Mouse (Mus musculus) hindbrain, embryonic 11.5 days (tissue): ENCODE results near the gene Ess2. TPM values are rescaled to one million over a fixed set of nuclear protein-coding genes. Genes with fewer than 3 reads are reported as not detected.

Experiments
- ATAC-seq: fragments of 200-750 bp; cut with Nextera tagmentation; 2 replicates; pipeline ENCODE4 v1.8.0; 2017; ENCODE audit warnings: mild to moderate bottlenecking, moderate TSS enrichment, moderate library complexity; ENCODE audit not compliant: low FRiP score
- DNase-seq: peaks from one replicate; pipeline ENCODE4 v3.0.0-alpha.2; 2015; ENCODE audit warnings: low spot score
- H3K27ac ChIP-seq: fragments of 300-500 bp; sonication (generic); 2 replicates; pipeline ENCODE4 v1.5.1; 2014; ENCODE audit warnings: mild to moderate bottlenecking, low read depth, low read length
- H3K27me3 ChIP-seq: fragments of 300-500 bp; sonication (generic); 2 replicates; pipeline ENCODE4 v1.6.1; 2014; ENCODE audit warnings: mild to moderate bottlenecking, low read length, moderate library complexity, mixed read lengths; ENCODE audit not compliant: control insufficient read depth, insufficient read depth
- H3K36me3 ChIP-seq: fragments of 300-500 bp; sonication (generic); 2 replicates; pipeline ENCODE4 v1.6.1; 2014; ENCODE audit warnings: mild to moderate bottlenecking, low read length, moderate library complexity, mixed read lengths; ENCODE audit not compliant: control insufficient read depth, insufficient read depth
- H3K4me1 ChIP-seq: fragments of 300-500 bp; sonication (generic); replicated peaks from 2 replicates; pipeline ENCODE4 v1.6.1; 2014; ENCODE audit warnings: low read length, mixed read lengths; ENCODE audit not compliant: control insufficient read depth, insufficient read depth
- H3K4me2 ChIP-seq: fragments of 300-500 bp; sonication (generic); replicated peaks from 2 replicates; pipeline ENCODE4 v1.6.1; 2014; ENCODE audit warnings: mild to moderate bottlenecking, low read depth, low read length
- H3K4me3 ChIP-seq: fragments of 300-500 bp; sonication (generic); 2 replicates; pipeline ENCODE4 v1.5.1; 2014; ENCODE audit warnings: low read depth, low read length
- H3K9ac ChIP-seq: fragments of 300-500 bp; sonication (generic); 2 replicates; pipeline ENCODE4 v1.6.1; 2014; ENCODE audit warnings: low read depth, low read length
- H3K9me3 ChIP-seq: fragments of 300-500 bp; sonication (generic); 2 replicates; pipeline ENCODE4 v1.6.1; 2016; ENCODE audit warnings: low read length; ENCODE audit not compliant: control insufficient read depth
- WGBS: fragments of 180-500 bp; shearing (Covaris S2); extraction: QIAGEN DNeasy Blood & Tissue Kit; methylation state at CpG from one replicate; pipeline ENCODE4 v1.1.7; 2014; 5-methylcytosine and 5-hydroxymethylcytosine counted together
- polyA plus RNA-seq: library from polyadenylated mRNA; unstranded; fragments of >200 nt; fragmentation: Nextera tagmentation; extraction: Ambion mirVana; gene quantifications from 2 replicates; pipeline ENCODE4 v1.2.1, GENCODE M21; 2014

Ess2 gene
- polyA plus RNA-seq, 1 experiment from 2014 or later, result 38.3 TPM

DNA sequence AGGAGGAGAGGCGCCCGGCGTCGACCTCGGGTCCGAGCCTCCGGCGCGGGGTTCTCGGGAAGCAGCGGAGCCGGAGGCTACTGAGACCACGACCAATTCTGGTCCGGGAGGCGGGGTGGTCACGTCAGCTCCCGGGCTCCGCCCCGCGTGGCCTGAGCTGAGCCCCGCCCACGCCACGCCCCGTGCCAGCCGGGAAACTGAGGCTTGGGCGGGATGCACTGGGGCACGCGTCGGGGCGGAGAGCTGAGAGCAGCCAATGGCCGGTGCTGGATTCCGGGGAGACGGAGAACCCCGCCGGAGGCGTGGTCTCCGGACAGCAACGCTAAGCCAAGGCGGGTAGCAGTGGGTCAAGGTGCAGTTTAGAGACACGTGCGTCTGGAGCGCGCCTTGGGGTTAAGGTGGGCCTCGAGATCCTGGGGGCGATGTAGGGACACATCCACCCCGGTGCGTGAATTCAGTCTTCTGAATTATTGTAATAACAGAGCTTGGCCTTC lies 17.0 kb upstream of the Ess2 start, which contains the start of gene Slc25a1:
Gene Slc25a1 (minus strand): TSS at position 133 of the 494 bp plus-strand sequence.
- peak; percentile 86 for ATAC-seq
- H3K9ac ChIP-seq, result peak within 1 kb of the TSS; percentile 51
- H3K27ac ChIP-seq, result peak within 1 kb of the TSS; percentile 86
- H3K36me3 ChIP-seq, result no peaks in the 10 kb centered on the region
- peak within 1 kb of the TSS; percentile 93 for H3K4me2 ChIP-seq
- H3K27me3 ChIP-seq, result no peaks in the 10 kb centered on the region
- DNase-seq, result peak; percentile 87
- H3K4me3 ChIP-seq, result peak within 1 kb of the TSS; percentile 88
- H3K4me1 ChIP-seq, result peaks cover 5% of the 10 kb centered on the region
- WGBS, result under 1% methylated on average over 47 of the region's 47 CpGs
- no peaks in the 10 kb centered on the region for H3K9me3 ChIP-seq

DNA sequence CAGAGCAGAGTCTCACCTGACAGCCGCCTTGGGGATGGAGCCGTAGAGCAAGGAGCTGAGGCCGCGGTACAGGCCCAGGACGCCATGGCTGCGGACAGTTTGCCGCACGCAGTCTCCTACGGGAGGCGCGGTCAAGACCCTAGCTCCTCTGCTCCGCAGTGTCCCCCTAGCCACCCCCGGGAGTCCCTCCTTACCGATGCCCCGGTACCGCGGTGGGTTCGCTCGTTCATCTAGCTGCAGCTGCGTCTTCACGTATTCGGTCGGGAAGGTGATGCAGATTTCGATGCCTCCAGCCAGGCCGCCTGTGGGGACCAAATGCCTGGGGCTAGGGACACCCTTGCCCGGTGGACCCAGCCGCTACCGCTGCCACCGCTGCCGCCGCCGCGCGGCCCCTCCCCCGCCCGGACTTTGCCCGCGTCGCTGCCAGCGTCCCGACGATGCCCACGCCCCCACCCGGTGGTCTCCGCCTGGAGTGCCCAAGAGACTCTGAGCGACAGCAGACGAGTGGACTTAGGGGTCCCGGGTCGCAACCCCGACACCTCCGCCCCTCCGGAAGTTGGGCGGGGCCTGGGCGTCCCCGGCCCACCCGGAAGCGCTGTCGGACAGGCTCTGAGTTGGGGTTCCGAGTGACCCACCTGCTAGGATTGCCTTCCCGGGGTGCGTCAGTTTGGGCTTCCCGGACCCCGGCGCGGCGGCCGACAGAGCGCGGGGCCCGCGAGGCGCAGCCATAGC lies 16.4 kb upstream of the Ess2 start:
- Histone ChIP-seq H3K9me3 (no peaks in the 10 kb centered on the region), H3K9ac (peak overlapping the region; percentile 51), H3K4me3 (peak overlapping the region; percentile 88), H3K27ac (peak overlapping the region; percentile 86), H3K4me2 (peak overlapping the region; percentile 93), H3K36me3 (no peaks in the 10 kb centered on the region), H3K27me3 (no peaks in the 10 kb centered on the region), H3K4me1 (peaks cover 7% of the 10 kb centered on the region)
- under 1% methylated on average over 66 of the region's 72 CpGs for WGBS
- peak; percentile 59 for ATAC-seq
- peak; percentile 74 for DNase-seq

DNA sequence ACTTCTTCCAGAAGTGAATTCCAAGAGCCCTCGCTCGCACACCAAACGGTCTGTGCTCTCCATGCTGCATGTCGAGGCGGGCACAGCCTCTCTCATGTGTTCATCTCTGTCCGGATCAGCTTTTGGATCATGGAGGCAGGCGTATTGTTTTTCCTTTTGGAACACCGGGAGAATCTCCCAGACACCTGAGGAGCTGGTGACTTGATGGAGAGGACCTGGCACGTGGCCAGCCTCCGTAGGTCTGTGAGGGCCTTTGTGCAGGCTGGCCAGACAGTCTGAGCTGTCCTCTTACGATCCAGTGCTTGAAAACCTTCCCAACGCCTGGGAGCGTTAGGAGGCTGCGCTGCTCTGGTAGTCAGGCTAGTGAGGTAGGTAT lies 11.0 kb upstream of the Ess2 start:
- Histone ChIP-seq H3K4me3 (peak overlapping the region; percentile 83), H3K4me1 (peaks cover 13% of the 10 kb centered on the region)
- 1% methylated on average over 14 of the region's 14 CpGs for WGBS

DNA sequence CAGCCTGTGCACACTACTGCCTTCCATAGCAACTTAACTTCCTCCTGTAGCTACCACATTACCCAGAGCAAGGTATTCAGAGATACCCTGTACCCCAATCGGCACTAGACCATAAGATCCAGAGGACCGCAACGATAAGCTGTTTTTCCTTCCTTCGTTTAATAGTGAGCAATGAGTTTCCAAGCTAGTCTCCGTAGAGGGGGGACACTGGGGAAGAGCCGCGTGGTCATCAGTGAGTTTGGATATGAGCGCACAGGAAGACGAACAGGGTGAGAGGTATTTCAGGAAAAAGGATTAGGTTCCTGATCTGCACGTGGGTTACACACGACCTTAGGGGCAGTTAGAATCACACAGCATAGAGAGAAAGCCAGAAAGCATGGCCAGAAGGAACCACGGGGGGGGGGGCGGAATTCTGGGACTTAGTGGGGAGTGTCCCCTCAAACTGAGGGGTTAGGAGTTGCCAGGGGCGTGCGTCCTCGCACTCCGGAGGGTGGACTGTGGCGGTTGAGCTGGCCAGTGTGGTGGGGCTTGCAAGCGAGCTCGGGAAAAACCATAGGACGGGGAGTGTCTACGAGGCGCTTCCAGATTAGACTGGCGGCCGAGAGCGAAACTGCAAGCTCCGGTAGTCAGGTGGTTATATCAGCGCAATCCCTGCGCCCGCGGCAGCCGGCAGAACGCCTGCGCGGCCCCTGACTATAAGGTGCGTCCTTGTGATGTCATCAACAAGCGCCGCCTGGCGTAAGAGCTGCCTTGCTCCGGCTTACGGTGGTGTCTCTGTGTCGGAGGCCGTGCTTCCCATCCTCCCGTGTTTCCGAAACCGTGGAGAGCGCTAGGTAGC lies 10.4 kb upstream of the Ess2 start:
- Histone ChIP-seq H3K4me2 (peak overlapping the region; percentile 89), H3K36me3 (no peaks in the 10 kb centered on the region), H3K9ac (peak overlapping the region; percentile 93), H3K9me3 (no peaks in the 10 kb centered on the region), H3K4me1 (peaks cover 8% of the 10 kb centered on the region; the same call in 1 of the 2 replicates), H3K27ac (peak overlapping the region; percentile 63), H3K4me3 (peak overlapping the region; percentile 83), H3K27me3 (peaks cover 12% of the 10 kb centered on the region)
- 4% methylated on average over 47 of the region's 47 CpGs for WGBS
- ATAC-seq, result peak; percentile 93
- peak; percentile 98 for DNase-seq

More for the DNA sequence above, 11.0 kb upstream of the Ess2 start:
- H3K9ac ChIP-seq, result peak overlapping the region; percentile 93
- ATAC-seq, result peak; percentile 38
- peak overlapping the region; percentile 89 for H3K4me2 ChIP-seq
- no peaks in the 10 kb centered on the region for H3K9me3 ChIP-seq
- H3K27me3 ChIP-seq, result peaks cover 7% of the 10 kb centered on the region; the same call in 1 of the 2 replicates
- DNase-seq, result no peak
- H3K27ac ChIP-seq, result peak overlapping the region; percentile 63
- H3K36me3 ChIP-seq, result no peaks in the 10 kb centered on the region

DNA sequence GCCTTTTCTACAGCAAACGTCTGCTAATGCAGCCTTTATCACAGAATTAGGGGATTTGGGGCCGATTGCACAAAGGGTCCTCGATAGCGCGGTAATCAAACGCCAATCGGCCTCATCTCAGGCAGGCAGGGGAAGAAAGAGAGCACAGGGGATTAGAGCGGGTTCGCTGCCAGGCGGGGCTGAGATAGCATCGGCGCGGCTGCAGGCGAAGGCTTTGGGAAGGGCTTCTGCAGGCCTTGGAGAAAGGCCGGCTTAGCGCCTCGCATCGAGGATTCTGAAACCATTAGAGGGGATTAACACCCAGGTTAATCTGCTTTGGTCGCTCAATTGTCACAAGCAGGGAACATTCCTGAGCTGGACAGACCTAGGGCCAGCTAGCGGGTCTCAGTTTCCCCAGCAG lies 9.4 kb upstream of the Ess2 start:
- Histone ChIP-seq H3K9me3 (no peaks in the 10 kb centered on the region), H3K27me3 (peaks cover 21% of the 10 kb centered on the region), H3K27ac (no peak overlapping the region), H3K4me2 (no peak overlapping the region), H3K4me3 (no peak overlapping the region), H3K4me1 (peaks cover 8% of the 10 kb centered on the region; the same call in 1 of the 2 replicates), H3K9ac (peak overlapping the region; percentile 21), H3K36me3 (no peaks in the 10 kb centered on the region)
- WGBS, result 16% methylated on average over 20 of the region's 20 CpGs
- ATAC-seq (no peak), DNase-seq (peak; percentile 36)

DNA sequence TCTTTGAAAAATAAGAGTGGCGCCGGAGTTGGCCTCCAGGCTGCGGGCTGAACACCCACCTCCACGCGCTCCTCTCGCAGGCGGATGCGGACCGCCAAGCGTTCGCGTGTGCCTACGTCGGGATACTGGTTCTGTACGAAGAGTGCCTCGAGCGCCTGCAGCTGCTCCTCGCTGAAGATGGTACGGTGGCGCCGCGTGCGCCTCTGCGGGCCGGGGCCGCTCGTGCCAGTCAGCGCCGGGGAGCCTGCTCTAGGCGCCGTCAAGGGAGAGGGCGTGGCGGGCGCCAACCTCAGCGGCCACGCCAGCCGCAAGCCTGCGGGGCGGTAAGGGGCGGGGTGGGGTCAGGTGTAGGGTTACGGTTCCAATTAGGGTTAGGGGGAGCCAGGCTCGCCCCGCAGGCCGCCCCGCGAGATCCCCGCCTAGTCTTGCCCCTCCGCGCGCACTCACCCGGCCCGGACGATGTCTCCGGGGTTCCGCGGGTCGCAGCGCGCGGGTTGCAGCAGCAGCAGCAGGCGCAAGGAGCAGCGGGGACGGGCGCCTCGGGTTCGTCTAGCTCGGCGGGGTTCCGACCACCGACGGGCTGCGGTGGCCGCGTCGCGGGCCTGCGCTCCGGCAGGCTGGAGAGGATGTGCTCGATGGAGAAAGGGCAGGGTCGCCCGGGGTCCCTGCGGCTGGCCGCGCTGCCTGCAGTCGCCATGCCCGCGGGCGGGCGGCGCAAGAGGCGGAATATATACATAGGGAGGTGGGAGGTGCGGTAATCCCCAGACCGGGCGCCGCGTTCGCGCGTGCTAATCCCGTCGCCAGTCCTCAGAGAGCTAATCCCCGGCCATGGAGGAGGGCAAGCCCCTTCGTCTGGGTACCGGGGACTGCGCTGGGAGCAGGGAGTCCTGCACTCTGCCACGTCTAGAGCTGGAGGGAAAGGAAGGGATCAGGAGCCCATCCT lies 3.4 kb upstream of the Ess2 start, which contains the start of gene Gsc2:
Gene Gsc2 (minus strand): TSS at position 753 of the 943 bp plus-strand sequence.
- Histone ChIP-seq H3K27ac (no peak within 1 kb of the TSS), H3K4me3 (peak within 1 kb of the TSS; percentile 27), H3K9me3 (no peaks in the 10 kb centered on the region), H3K4me1 (peaks cover 6% of the 10 kb centered on the region; the same call in 1 of the 2 replicates), H3K27me3 (peaks cover 55% of the 10 kb centered on the region), H3K36me3 (no peaks in the 10 kb centered on the region), H3K9ac (0 out of 2 replicates have a peak within 1 kb of the TSS, but pooled peaks have one; percentile 27), H3K4me2 (peak within 1 kb of the TSS; percentile 54)
- DNase-seq (peak; percentile 57), ATAC-seq (no peak; the same call in 1 of the 2 replicates)
- under 1% methylated on average over 102 of the region's 106 CpGs for WGBS

DNA sequence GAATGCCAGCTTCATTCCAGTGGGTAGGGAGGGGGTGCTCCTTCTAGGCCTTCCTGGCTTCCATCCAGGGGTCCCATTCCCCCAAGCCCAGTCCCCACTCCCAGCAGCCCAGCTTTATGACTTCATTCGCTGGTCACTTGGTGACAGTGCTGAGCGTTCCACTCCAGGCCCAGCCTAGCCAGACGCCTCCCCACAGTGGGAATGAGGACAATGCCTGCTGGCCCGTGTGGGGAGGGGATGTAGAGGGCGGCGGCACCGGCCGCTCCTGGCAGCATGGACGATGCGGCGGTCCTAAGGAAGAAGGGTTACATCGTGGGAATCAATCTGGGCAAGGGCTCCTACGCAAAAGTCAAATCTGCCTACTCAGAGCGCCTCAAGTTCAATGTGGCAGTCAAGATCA lies 12.7 kb downstream of the Ess2 start, which contains the start of the genes Dgcr2 and Tssk2:
Gene Dgcr2 (minus strand): TSS at position 101 of the 400 bp plus-strand sequence.
Gene Tssk2 (plus strand): TSS at position 176 of the 400 bp plus-strand sequence.
- Histone ChIP-seq H3K9ac (no peak within 1 kb of the TSS), H3K4me1 (no peaks in the 10 kb centered on the region), H3K4me3 (no peak within 1 kb of the TSS), H3K4me2 (no peak within 1 kb of the TSS), H3K9me3 (no peaks in the 10 kb centered on the region), H3K27ac (no peak within 1 kb of the TSS), H3K27me3 (no peaks in the 10 kb centered on the region), H3K36me3 (0 out of 2 replicates have a peak, but pooled peaks cover 13% of the 10 kb centered on the region)
- WGBS, result 91% methylated on average over 14 of the region's 14 CpGs
- ATAC-seq, result no peak
- DNase-seq, result no peak
